Mouse (Mus musculus) c-Kit-positive CD71-positive TER-119-positive erythroid progenitor cells, embryonic 14.5 days (primary cell): ENCODE data around the gene Mtor.

ENCODE experiments used
- DNase-seq: peaks from one replicate; pipeline ENCODE4 v3.0.0-alpha.2; 2013; ENCODE audit warnings: low spot score

Mtor gene

GRCm38 (mm10) chr4:148487841-148488240 lies 39.4 kb downstream of the Mtor start:
- DNase-seq, result no peak

- no peak for DNase-seq
Measured at GRCm38 (mm10) chr4:148490502-148490901, 42.1 kb downstream of the Mtor start.

- no peak for DNase-seq
Measured at GRCm38 (mm10) chr4:148491448-148491847, 43.0 kb downstream of the Mtor start.

GRCm38 (mm10) chr4:148495160-148495559 lies 46.7 kb downstream of the Mtor start:
- no peak for DNase-seq

- no peak for DNase-seq
Measured at GRCm38 (mm10) chr4:148495874-148496689, 47.7 kb downstream of the Mtor start.

- no peak for DNase-seq
Measured at GRCm38 (mm10) chr4:148500410-148500867, 52.0 kb downstream of the Mtor start, which contains the start of gene Angptl7. Gene Angptl7, minus strand, starts transcription at chr4:148500460.

GRCm38 (mm10) chr4:148504497-148504959 lies 56.1 kb downstream of the Mtor start:
- DNase-seq, result no peak

GRCm38 (mm10) chr4:148507585-148507984 lies 59.2 kb downstream of the Mtor start:
- DNase-seq, result no peak

GRCm38 (mm10) chr4:148508084-148508849 lies 59.9 kb downstream of the Mtor start:
- DNase-seq, result no peak

- DNase-seq, result no peak
Measured at GRCm38 (mm10) chr4:148509450-148510084, 61.2 kb downstream of the Mtor start.

GRCm38 (mm10) chr4:148510691-148511090 lies 62.3 kb downstream of the Mtor start:
- DNase-seq, result no peak

- DNase-seq, result no peak
Measured at GRCm38 (mm10) chr4:148511334-148511733, 62.9 kb downstream of the Mtor start.

- no peak for DNase-seq
Measured at GRCm38 (mm10) chr4:148513021-148513559, 64.7 kb downstream of the Mtor start.

GRCm38 (mm10) chr4:148515313-148515712 lies 66.9 kb downstream of the Mtor start:
- DNase-seq, result peak; percentile 6

- DNase-seq, result no peak
Measured at GRCm38 (mm10) chr4:148517809-148518208, 69.4 kb downstream of the Mtor start.

- no peak for DNase-seq
Measured at GRCm38 (mm10) chr4:148518235-148518795, 69.9 kb downstream of the Mtor start.

- no peak for DNase-seq
Measured at GRCm38 (mm10) chr4:148523538-148523937, 75.1 kb downstream of the Mtor start.

- DNase-seq, result no peak
Measured at GRCm38 (mm10) chr4:148527158-148527910, 78.9 kb downstream of the Mtor start.

GRCm38 (mm10) chr4:148530351-148530750 lies 81.9 kb downstream of the Mtor start:
- no peak for DNase-seq

- DNase-seq, result no peak
Measured at GRCm38 (mm10) chr4:148530778-148531177, 82.4 kb downstream of the Mtor start.

- DNase-seq, result no peak
Measured at GRCm38 (mm10) chr4:148531341-148531740, 82.9 kb downstream of the Mtor start.
